Mouse (Mus musculus) hindbrain, embryonic 13.5 days (tissue): ENCODE results near the gene Nlrc4. TPM values are rescaled to one million over a fixed set of nuclear protein-coding genes. Genes with fewer than 3 reads are reported as not detected.
A peak's percentile ranks its signal among the peaks of the same experiment; 100 is the strongest.
"Not testable (repeated sequence)": the region's sequence is repeated elsewhere in the genome, so short reads cannot be mapped to it uniquely, and the experiment has no call there.

Experiments used
- ATAC-seq: fragments of 200-750 bp; cut with Nextera tagmentation; 2 replicates; pipeline ENCODE4 v1.8.0; 2017; ENCODE audit warnings: moderate TSS enrichment; ENCODE audit not compliant: low FRiP score
- H3K27ac ChIP-seq: fragments of 300-500 bp; sonication (generic); 2 replicates; pipeline ENCODE4 v1.5.1; 2015; ENCODE audit warnings: inconsistent platforms, mild to moderate bottlenecking, moderate library complexity
- H3K27me3 ChIP-seq: fragments of 300-500 bp; sonication (generic); 2 replicates; pipeline ENCODE4 v1.6.1; 2015; ENCODE audit warnings: mild to moderate bottlenecking, inconsistent platforms
- H3K36me3 ChIP-seq: fragments of 300-500 bp; sonication (generic); 2 replicates; pipeline ENCODE4 v1.6.1; 2015; ENCODE audit warnings: mild to moderate bottlenecking, inconsistent platforms
- H3K4me1 ChIP-seq: fragments of 300-500 bp; sonication (generic); replicated peaks from 2 replicates; pipeline ENCODE4 v1.6.1; 2015; ENCODE audit warnings: inconsistent platforms
- H3K4me2 ChIP-seq: fragments of 300-500 bp; sonication (generic); 2 replicates; pipeline ENCODE4 v1.6.1; 2015; ENCODE audit warnings: inconsistent platforms, mild to moderate bottlenecking, moderate library complexity
- H3K4me3 ChIP-seq: fragments of 300-500 bp; sonication (generic); 2 replicates; pipeline ENCODE4 v1.5.1; 2015; ENCODE audit warnings: mild to moderate bottlenecking, inconsistent platforms
- H3K9ac ChIP-seq: fragments of 300-500 bp; sonication (generic); 2 replicates; pipeline ENCODE4 v1.6.1; 2015; ENCODE audit warnings: mild to moderate bottlenecking, inconsistent platforms
- H3K9me3 ChIP-seq: fragments of 300-500 bp; sonication (generic); 2 replicates; pipeline ENCODE4 v1.6.1; 2016; ENCODE audit warnings: inconsistent platforms
- WGBS: fragments of 180-500 bp; shearing (Covaris S2); methylation state at CpG from one replicate; pipeline ENCODE4 v1.1.7; 2015; 5-methylcytosine and 5-hydroxymethylcytosine counted together
- polyA plus RNA-seq: library from polyadenylated mRNA; unstranded; fragments of >200 nt; fragmentation: Nextera tagmentation; extraction: Ambion mirVana; gene quantifications from 2 replicates; pipeline ENCODE4 v1.2.1, GENCODE M21; 2015

Nlrc4 gene
- polyA plus RNA-seq, result 0.29 and 0.53 TPM in 2 replicates

DNA sequence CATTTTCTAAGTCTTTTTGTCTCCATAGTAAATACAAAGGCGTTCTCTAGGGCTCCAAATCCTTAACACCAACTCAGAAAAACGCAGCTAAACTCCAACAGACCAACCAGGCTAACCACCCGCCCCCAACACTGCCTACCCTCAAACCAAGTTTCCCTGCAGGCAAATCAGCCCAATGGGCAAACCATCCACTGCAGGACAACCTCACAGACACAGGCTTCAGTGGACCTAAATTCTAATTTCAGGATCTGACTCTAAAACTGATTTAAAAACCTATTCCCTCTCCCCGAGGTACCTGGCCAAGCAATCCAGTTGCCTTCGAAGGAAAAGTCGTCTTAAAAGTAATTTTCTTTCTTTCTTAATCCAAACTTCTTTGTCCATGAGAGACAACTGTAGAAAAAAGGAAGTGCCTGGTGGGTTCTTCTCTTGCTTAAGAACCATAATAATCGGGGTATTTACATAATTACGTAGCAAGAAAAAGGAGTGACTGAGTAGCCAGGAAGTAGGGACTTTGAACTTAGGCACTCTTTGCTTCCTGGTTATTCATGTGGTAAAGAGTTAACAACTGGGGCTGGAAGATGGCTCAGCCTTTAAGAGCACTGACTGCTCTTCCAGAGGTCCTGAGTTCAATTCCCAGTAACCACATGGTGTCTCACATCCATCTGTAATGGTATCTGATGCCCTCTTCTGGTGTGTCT, at the start of gene Nlrc4:
TSS of gene Nlrc4 (minus strand) at position 432 of the 698 bp plus-strand sequence.
- Histone ChIP-seq H3K27ac (no peak within 1 kb of the TSS), H3K4me2 (no peak within 1 kb of the TSS), H3K27me3 (no peaks in the 10 kb centered on the region), H3K4me3 (no peak within 1 kb of the TSS), H3K4me1 (no peaks in the 10 kb centered on the region), H3K9me3 (no peaks in the 10 kb centered on the region), H3K9ac (no peak within 1 kb of the TSS), H3K36me3 (no peaks in the 10 kb centered on the region)
- 59% methylated on average over 8 of the region's 8 CpGs for WGBS
- no peak for ATAC-seq

DNA sequence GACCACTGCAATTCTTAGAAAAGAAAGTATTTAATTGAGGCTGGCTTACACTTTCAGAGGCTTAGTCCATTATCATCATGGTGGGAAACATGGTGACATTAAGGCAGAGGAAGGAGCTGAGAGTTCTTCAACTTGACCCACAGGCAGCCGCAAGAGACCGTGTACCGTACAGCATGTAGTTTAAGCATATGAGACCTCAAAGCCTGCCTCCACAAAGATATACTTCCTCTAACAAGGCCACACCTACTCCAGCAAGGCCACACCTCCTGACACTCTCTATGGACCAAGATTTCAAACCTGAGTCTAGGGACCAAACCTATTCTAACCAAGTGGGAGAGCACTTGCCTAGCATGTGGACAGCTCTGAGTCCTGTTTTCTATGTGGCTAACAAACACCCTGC, 49.7 kb upstream of the Nlrc4 start:
- WGBS, result 90% methylated on average over 3 of the region's 3 CpGs
- H3K9ac ChIP-seq, result no peak overlapping the region
- no peaks in the 10 kb centered on the region for H3K27me3 ChIP-seq
- no peaks in the 10 kb centered on the region for H3K36me3 ChIP-seq
- ATAC-seq, result no peak
- H3K9me3 ChIP-seq, result no peaks in the 10 kb centered on the region
- H3K27ac ChIP-seq, result no peak overlapping the region
- H3K4me2 ChIP-seq, result no peak overlapping the region
- H3K4me1 ChIP-seq, result no peaks in the 10 kb centered on the region
- H3K4me3 ChIP-seq, result no peak overlapping the region

DNA sequence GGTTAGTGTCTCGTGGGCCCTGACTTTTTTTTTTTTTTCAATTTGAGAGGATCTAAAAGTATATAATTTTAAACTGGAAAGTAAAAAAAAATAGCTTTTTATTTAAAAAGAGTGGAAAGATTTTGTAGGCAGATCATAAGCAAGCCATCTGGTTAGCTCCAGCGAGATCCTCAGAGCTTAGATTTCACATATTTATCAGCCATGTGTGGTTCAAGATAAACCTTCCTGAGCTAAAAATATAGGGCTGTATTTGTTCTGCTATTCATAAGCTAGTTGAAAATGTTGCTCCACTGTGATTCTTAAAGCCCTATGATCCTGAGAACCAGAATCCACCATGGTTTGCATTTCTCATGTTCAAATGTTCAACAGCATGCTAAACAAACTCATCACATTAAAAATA, 49.0 kb upstream of the Nlrc4 start:
- H3K4me2 ChIP-seq, result no peak overlapping the region
- no peaks in the 10 kb centered on the region for H3K36me3 ChIP-seq
- no peak overlapping the region for H3K4me3 ChIP-seq
- H3K27me3 ChIP-seq, result no peaks in the 10 kb centered on the region
- WGBS, result 87% methylated on average over 2 of the region's 2 CpGs
- H3K4me1 ChIP-seq, result no peaks in the 10 kb centered on the region
- ATAC-seq, result no peak
- no peak overlapping the region for H3K27ac ChIP-seq
- no peak overlapping the region for H3K9ac ChIP-seq
- H3K9me3 ChIP-seq, result no peaks in the 10 kb centered on the region

DNA sequence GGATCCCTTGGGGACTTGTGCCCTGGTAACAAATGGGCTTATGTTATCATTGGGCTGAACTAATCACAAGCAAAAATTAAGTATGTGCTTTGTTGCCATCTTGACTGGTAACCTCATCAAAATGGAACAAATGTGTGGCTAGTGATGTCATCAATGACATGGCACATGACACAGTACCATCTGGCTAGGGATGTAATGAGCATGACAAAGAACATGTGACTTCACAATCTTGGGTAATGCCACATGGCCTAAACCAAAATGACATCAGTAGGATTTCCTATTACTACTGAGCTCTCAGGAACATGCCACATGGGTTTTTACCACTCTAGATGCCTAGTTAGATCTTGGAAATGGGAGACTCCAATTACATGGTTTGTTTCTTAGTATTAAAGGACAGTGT, 42.1 kb upstream of the Nlrc4 start:
- Histone ChIP-seq H3K4me2 (no peak overlapping the region), H3K4me3 (no peak overlapping the region)
- ATAC-seq, result no peak

DNA sequence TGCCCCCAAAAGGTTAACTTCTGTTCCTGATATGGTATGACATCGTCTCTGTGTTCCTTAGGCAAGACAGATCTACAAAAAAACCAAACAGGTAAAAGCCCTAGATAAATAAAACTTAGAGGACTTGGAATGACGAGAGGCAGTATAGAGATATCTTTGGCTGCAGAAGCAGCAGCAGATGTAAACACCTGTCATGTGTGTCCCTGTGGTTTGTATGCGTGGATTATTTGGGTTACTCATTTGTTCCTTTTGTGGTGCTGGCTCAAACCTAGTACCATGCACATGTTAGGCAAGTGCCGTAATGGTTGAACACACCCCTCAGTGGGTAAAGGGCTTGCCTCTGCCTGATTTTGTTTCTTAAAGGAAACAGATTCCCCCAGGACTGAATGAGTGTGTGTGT, 41.3 kb upstream of the Nlrc4 start:
- 93% methylated on average over 4 of the region's 4 CpGs for WGBS
- Histone ChIP-seq H3K4me3 (no peak overlapping the region), H3K4me2 (no peak overlapping the region), H3K36me3 (peaks cover 43% of the 10 kb centered on the region), H3K4me1 (no peaks in the 10 kb centered on the region), H3K27me3 (no peaks in the 10 kb centered on the region), H3K27ac (no peak overlapping the region), H3K9ac (no peak overlapping the region), H3K9me3 (no peaks in the 10 kb centered on the region)
- no peak for ATAC-seq

More for the DNA sequence above, 42.1 kb upstream of the Nlrc4 start:
- peaks cover 36% of the 10 kb centered on the region for H3K36me3 ChIP-seq
- no peak overlapping the region for H3K27ac ChIP-seq
- H3K9me3 ChIP-seq, result no peaks in the 10 kb centered on the region
- no peak overlapping the region for H3K9ac ChIP-seq
- H3K27me3 ChIP-seq, result no peaks in the 10 kb centered on the region
- no peaks in the 10 kb centered on the region for H3K4me1 ChIP-seq

DNA sequence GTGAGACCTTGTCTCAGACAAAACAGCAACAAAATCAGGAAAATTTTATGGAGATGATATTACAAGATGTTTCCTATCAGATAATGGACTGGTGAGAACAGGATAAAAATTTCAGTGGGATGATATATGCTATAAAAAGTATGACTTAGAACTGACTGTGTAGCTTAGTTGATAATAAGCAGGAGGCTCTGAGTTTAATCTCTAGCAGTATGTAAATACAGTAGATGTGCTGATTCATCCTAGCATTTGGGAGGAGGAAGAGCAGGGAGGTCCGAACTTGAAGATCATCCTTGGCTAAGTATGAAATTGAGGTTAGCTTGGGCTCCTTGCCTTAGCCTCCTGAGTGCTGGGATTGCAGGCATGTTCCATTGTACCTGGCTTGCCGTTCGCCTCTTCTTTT, 32.6 kb upstream of the Nlrc4 start:
- peaks cover 11% of the 10 kb centered on the region for H3K4me1 ChIP-seq
- no peak overlapping the region for H3K27ac ChIP-seq
- H3K4me2 ChIP-seq, result no peak overlapping the region
- H3K9ac ChIP-seq, result no peak overlapping the region
- H3K36me3 ChIP-seq, result peaks cover 39% of the 10 kb centered on the region
- no peaks in the 10 kb centered on the region for H3K9me3 ChIP-seq
- ATAC-seq, result no peak
- WGBS, result 96% methylated on average over 3 of the region's 3 CpGs
- H3K4me3 ChIP-seq, result no peak overlapping the region
- 0 out of 2 replicates have a peak, but pooled peaks cover 2% of the 10 kb centered on the region for H3K27me3 ChIP-seq

DNA sequence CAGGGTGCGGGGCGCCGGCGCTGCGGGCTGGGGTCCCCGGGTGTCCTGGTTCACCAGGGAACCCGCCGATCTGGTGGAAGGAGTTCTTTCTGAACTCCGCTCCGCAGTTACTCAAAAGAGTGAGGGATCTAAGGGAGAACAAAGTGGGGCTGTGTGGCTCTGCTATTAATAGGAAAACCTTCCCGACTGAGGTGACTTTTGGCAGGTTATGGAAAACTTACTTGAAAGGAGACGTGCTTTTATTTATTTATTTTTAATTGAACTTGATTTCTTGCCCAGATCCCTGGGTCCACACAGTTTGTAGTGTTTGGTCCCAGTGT, 30.9 kb upstream of the Nlrc4 start:
- ATAC-seq, result no peak
- Histone ChIP-seq H3K4me2 (peak overlapping the region; percentile 65), H3K27me3 (0 out of 2 replicates have a peak, but pooled peaks cover 6% of the 10 kb centered on the region), H3K36me3 (peaks cover 29% of the 10 kb centered on the region), H3K9me3 (no peaks in the 10 kb centered on the region), H3K27ac (peak overlapping the region; percentile 82), H3K9ac (peak overlapping the region; percentile 96), H3K4me1 (peaks cover 11% of the 10 kb centered on the region), H3K4me3 (peak overlapping the region; percentile 98)
- under 1% methylated on average over 12 of the region's 12 CpGs for WGBS

DNA sequence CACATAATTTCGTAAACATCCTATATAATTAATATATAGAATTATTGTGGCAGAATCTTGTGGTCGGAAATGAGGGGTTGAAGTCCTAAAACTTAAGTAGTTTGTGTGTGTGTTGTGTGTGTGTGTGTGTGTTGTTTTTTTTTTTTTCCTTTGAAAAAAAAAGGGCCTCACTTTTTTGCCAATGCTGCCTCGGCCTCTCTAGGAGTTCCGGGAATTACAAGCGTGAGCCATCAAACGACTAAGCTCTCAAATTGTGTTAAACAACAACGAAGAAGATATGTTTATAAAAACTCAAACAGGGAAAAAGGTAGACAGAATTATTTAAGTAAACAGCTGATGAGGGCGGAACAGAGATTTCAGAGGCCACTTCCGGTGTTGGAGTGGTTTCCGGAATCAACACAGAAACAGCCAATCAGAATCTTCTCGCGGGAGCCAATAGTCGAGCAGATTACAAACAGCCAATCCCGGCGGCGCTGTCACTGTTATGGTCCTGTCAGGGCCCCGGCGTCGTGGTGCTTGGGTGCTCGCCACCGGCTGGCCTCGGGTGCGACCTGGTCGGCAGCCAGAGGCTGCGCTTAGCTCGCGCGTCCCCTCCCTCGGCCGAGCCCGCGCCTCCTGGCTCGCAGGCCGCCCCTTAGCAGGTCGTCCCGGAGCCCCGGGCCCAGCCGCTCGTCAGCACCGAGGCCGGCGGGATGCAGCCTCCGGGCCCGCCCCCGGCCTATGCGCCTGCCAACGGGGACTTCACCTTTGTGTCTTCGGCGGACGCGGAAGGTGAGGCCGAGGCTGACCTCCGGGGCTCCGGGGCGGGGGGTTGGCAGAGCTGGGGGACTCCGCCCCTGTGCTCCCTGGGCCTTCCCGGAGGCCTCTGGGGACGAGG, 30.3 kb upstream of the Nlrc4 start, which contains the start of gene Yipf4:
TSS of gene Yipf4 (plus strand) at position 470 of the 877 bp plus-strand sequence.
- H3K27me3 ChIP-seq, result 0 out of 2 replicates have a peak, but pooled peaks cover 6% of the 10 kb centered on the region
- WGBS, result 5% methylated on average over 58 of the region's 58 CpGs

DNA sequence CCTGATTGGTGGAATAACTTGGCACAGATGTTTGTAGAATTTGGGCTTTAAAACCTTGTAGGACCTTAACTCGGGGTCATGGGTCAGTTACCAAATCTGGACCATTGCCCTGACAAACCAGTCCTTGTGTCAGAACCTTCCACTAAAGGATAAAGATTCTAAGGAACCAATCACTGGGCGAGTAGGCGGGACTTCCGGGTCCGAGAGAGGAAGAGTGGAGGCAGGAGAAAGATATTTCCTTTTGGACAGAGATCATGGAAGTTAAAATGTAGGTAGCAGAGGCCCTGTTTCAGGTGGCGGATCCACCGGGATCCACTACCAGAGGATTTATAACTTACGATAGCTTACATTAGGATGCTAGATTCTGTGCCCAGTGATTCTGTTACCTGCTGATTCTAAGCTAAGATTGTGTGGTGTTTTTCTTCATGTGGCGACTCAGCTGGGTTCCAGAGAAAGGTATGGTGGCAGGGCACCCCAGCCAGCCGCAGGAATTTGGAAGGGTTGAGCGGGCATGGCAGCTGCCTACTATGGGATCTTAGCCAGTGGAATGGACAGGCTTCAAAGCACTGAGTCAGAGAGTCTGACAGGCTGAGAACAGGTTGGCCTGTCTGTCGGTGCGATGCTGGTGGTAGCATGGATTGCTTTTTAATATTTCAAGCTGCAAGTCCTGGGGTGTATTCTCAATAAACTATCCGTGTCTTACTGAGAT, 21.6 kb upstream of the Nlrc4 start:
- Histone ChIP-seq H3K9ac (no peak overlapping the region), H3K36me3 (no peaks in the 10 kb centered on the region), H3K4me1 (no peaks in the 10 kb centered on the region), H3K4me2 (no peak overlapping the region), H3K9me3 (no peaks in the 10 kb centered on the region), H3K27me3 (no peaks in the 10 kb centered on the region), H3K4me3 (no peak overlapping the region), H3K27ac (no peak overlapping the region)
- no peak for ATAC-seq
- WGBS, result 88% methylated on average over 14 of the region's 14 CpGs

More for the DNA sequence above, 30.3 kb upstream of the Nlrc4 start, which contains the start of gene Yipf4:
- Histone ChIP-seq H3K4me1 (peaks cover 11% of the 10 kb centered on the region), H3K4me3 (peak within 1 kb of the TSS; percentile 98), H3K27ac (peak within 1 kb of the TSS; percentile 82), H3K9ac (peak within 1 kb of the TSS; percentile 96), H3K9me3 (no peaks in the 10 kb centered on the region), H3K4me2 (peak within 1 kb of the TSS; percentile 65), H3K36me3 (peaks cover 23% of the 10 kb centered on the region)
- ATAC-seq, result peak; percentile 99

DNA sequence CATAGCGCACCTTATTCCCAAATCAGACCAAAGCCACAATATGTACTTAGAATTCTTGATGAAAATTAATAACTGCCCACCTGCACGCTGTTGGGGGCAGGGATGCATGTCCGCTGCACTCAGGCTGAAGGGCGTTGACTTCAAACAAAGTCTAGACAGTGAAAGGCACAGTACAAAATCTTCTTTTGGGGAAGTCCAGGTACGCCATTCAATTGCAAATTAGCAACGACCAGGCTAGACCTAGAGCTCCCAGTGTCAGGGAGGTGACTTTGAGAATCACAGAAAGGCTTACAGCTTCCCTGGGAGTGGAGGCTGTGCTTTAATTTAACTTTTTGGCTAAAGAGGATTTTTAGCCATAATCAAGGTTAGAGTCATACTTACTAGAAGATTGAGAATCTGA, 11.2 kb upstream of the Nlrc4 start:
- ATAC-seq, H3K4me3 ChIP-seq, H3K4me1 ChIP-seq, H3K27me3 ChIP-seq, H3K36me3 ChIP-seq, H3K9ac ChIP-seq, H3K27ac ChIP-seq, H3K4me2 ChIP-seq, H3K9me3 ChIP-seq: not testable (repeated sequence)
- WGBS, result 79% methylated on average over 6 of the region's 6 CpGs

DNA sequence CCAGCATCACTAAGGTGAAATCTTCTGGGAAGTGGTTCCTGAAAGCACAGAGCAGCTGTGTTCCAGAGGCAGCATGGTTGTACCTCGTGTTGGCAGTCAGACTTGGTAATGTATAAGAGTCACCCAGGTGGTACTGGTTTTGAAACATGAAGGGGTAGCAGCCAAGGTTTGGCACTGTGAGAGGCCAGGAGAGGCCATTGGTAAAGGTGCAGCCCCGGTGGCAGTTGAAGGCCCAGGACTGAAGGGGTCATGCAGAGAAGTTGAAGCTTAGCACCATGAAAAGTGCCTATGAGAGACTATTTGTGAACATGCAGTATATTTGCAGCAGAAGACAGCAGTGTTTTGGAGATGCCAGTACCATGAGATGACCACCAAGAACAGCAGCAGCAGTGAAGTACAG, 9.0 kb upstream of the Nlrc4 start:
- not testable (repeated sequence) for H3K9ac ChIP-seq, H3K27me3 ChIP-seq, H3K27ac ChIP-seq, H3K4me3 ChIP-seq, H3K4me2 ChIP-seq, H3K4me1 ChIP-seq, H3K36me3 ChIP-seq, ATAC-seq, H3K9me3 ChIP-seq
- WGBS, result 89% methylated on average over 2 of the region's 2 CpGs

DNA sequence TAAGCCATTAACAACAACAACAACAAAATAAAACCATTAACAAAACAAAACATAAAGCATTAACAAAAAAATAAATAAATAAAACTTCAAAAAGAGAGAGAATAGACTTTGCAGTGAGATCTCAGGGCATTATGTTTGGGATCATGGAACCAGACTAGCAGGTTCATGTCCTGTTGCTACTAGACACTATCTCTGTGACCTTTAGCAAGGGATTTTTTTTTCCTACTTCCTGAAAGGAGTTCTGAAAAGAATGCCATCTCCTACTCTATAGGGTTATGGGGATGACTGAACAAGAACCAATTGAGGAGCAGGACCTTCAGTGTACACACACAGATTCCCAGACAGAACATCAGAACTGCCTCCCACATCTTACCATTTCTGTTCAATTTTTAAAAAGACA, 4.6 kb upstream of the Nlrc4 start:
- Histone ChIP-seq H3K27me3 (no peaks in the 10 kb centered on the region), H3K4me3 (no peak overlapping the region), H3K9ac (no peak overlapping the region), H3K4me2 (no peak overlapping the region), H3K4me1 (no peaks in the 10 kb centered on the region), H3K36me3 (no peaks in the 10 kb centered on the region), H3K9me3 (no peaks in the 10 kb centered on the region), H3K27ac (no peak overlapping the region)
- no peak for ATAC-seq
